In the genomic region with DNA sequence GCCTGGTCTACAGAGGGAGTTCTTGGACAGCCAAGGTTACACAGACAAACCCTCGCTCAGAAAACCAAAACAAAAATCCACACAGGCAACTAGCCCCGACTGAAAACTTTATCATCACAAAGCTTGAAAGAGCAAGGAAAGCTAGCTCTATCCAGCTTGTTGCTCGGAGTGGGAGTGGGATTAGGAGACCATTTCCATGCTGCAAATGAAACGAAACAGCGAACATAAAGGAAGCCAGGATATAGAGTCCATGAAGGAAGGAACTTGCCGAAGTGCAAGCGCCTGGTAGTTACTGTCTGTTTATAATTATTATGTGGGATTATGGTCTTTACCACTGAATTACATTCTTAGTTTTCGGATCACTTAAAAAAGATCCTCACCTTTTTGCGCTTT, we compare ENCODE assay signal across 8 mouse cellular contexts. TPM values are rescaled to one million over a fixed set of nuclear protein-coding genes. Genes with fewer than 3 reads are reported as not detected.
DNase-seq lines count a peak whose midpoint lies in the region; ATAC-seq and TF ChIP-seq lines count a peak whose summit lies in the region.

No protein-coding gene starts in this region.

- DNase-seq in cerebellum, adult 2 months, result peak in 1 of 2 experiments; percentile 28
- no peak for DNase-seq in cerebellum, adult 9-10 months
- DNase-seq in 3T3-L1 (ENCODE audit: low read depth, low spot score), result peak; percentile 37
- no peak for DNase-seq in forebrain, embryonic 11.5 days (ENCODE audit: low spot score)
- DNase-seq in urinary bladder, adult 18-20 months (ENCODE audit: low spot score in 2 of 2), result no peak
- DNase-seq in right cerebral cortex, adult 18-20 months, result no peak

- H3K27me3 ChIP-seq in cerebellum, adult 2 months (ENCODE audit: control insufficient read depth, insufficient read depth, low read length), result no peaks in the 10 kb centered on the region
- H3K27me3 ChIP-seq in forebrain, embryonic 11.5 days (ENCODE audit: control insufficient read depth, insufficient read depth, low read length), result no peaks in the 10 kb centered on the region
- no peaks in the 10 kb centered on the region for H3K27me3 ChIP-seq in liver, embryonic 12.5 days (replicated peaks)
- H3K27me3 ChIP-seq in stomach, embryonic 14.5 days (ENCODE audit: control insufficient read depth, insufficient read depth, low read length), result no peaks in the 10 kb centered on the region

- under 1% methylated on average over 9 of the region's 9 CpGs for WGBS in cerebellum, adult 2 months
- WGBS in forebrain, embryonic 11.5 days, result under 1% methylated on average over 9 of the region's 9 CpGs
- 1% methylated on average over 9 of the region's 9 CpGs for WGBS in liver, embryonic 12.5 days (ENCODE audit: insufficient replicate concordance)
- under 1% methylated on average over 9 of the region's 9 CpGs for WGBS in stomach, embryonic 14.5 days

- TF ChIP-seq CTCF in cerebellum, adult 2 months (IDR thresholded peaks at IDR 0.05; ENCODE audit: borderline replicate concordance, insufficient read depth, low read depth, low read length), result no peak

- no peaks in the 10 kb centered on the region for H3K36me3 ChIP-seq in forebrain, embryonic 11.5 days (ENCODE audit: control insufficient read depth, insufficient read depth, low read length)
- peaks cover 12% of the 10 kb centered on the region for H3K36me3 ChIP-seq in liver, embryonic 12.5 days
- peaks cover 15% of the 10 kb centered on the region for H3K36me3 ChIP-seq in stomach, embryonic 14.5 days (ENCODE audit: control insufficient read depth, insufficient read depth, low read length)

- TF ChIP-seq POLR2A in cerebellum, adult 2 months (IDR thresholded peaks at IDR 0.05; ENCODE audit: borderline replicate concordance, insufficient read depth, low read length), result no peak

- peak; percentile 35; the same call in 1 of the 2 replicates for ATAC-seq in forebrain, embryonic 11.5 days (replicated peaks; ENCODE audit: low FRiP score)
- ATAC-seq in liver, embryonic 12.5 days, result peak; percentile 5; the same call in 1 of the 2 replicates
- ATAC-seq in stomach, embryonic 14.5 days (ENCODE audit: insufficient number of reproducible peaks, insufficient read depth, low FRiP score, low read depth), result no peak

- peak overlapping the region; percentile 77 for H3K4me2 ChIP-seq in forebrain, embryonic 11.5 days (ENCODE audit: low read depth, low read length, severe bottlenecking)
- H3K4me2 ChIP-seq in liver, embryonic 12.5 days, result peak overlapping the region; percentile 91
- peak overlapping the region; percentile 68 for H3K4me2 ChIP-seq in stomach, embryonic 14.5 days (replicated peaks; ENCODE audit: low read depth, low read length)

- H3K9me3 ChIP-seq in forebrain, embryonic 11.5 days (ENCODE audit: control insufficient read depth, low read length), result no peaks in the 10 kb centered on the region
- H3K9me3 ChIP-seq in liver, embryonic 12.5 days (replicated peaks), result peaks cover 6% of the 10 kb centered on the region; the same call in 1 of the 2 replicates
- H3K9me3 ChIP-seq in stomach, embryonic 14.5 days (ENCODE audit: control insufficient read depth, low read depth, low read length), result no peaks in the 10 kb centered on the region

- no peaks in the 10 kb centered on the region for H3K4me1 ChIP-seq in cerebellum, adult 2 months (ENCODE audit: control insufficient read depth, insufficient read depth, low read length)
- 0 out of 2 replicates have a peak, but pooled peaks cover 2% of the 10 kb centered on the region for H3K4me1 ChIP-seq in forebrain, embryonic 11.5 days (replicated peaks; ENCODE audit: control insufficient read depth, insufficient read depth, low read length)
- H3K4me1 ChIP-seq in liver, embryonic 12.5 days, result peaks cover 29% of the 10 kb centered on the region
- peaks cover 10% of the 10 kb centered on the region; the same call in 1 of the 2 replicates for H3K4me1 ChIP-seq in stomach, embryonic 14.5 days (ENCODE audit: control insufficient read depth, insufficient read depth, low read length)

- peak overlapping the region; percentile 90 for H3K9ac ChIP-seq in forebrain, embryonic 11.5 days (ENCODE audit: low read length)
- H3K9ac ChIP-seq in liver, embryonic 12.5 days, result peak overlapping the region; percentile 95
- H3K9ac ChIP-seq in stomach, embryonic 14.5 days (replicated peaks; ENCODE audit: low read depth, low read length), result peak overlapping the region; percentile 43

- peak overlapping the region; percentile 89 for H3K4me3 ChIP-seq in cerebellum, adult 2 months (replicated peaks; ENCODE audit: insufficient read depth, low read depth, low read length)
- peak overlapping the region; percentile 89 for H3K4me3 ChIP-seq in forebrain, embryonic 11.5 days (ENCODE audit: low read depth, low read length)
- H3K4me3 ChIP-seq in liver, embryonic 12.5 days, result peak overlapping the region; percentile 98
- H3K4me3 ChIP-seq in stomach, embryonic 14.5 days (ENCODE audit: low read depth, low read length), result peak overlapping the region; percentile 88

- no peak overlapping the region for H3K27ac ChIP-seq in cerebellum, adult 2 months (ENCODE audit: insufficient read depth, low read length)
- H3K27ac ChIP-seq in forebrain, embryonic 11.5 days (ENCODE audit: low read depth, low read length), result 0 out of 2 replicates have a peak overlapping the region, but pooled peaks have one; percentile 1
- peak overlapping the region; percentile 82 for H3K27ac ChIP-seq in liver, embryonic 12.5 days
- peak overlapping the region; percentile 86 for H3K27ac ChIP-seq in stomach, embryonic 14.5 days (ENCODE audit: low read length)

RNA-seq across cellular contexts. Expression of a gene that starts 0.5 kb away (rescaled TPM):
- 26.5 and 27.3 TPM in 2 replicates for polyA plus RNA-seq in cerebellum, adult 2 months (2012; rRNA removed)
- 50.6 and 51.3 TPM in 2 replicates for polyA plus RNA-seq in forebrain, embryonic 11.5 days (2014; fragmentation: Nextera tagmentation; extraction: Ambion mirVana)
- polyA plus RNA-seq in liver, embryonic 12.5 days (2016; fragmentation: Nextera tagmentation; extraction: Ambion mirVana), result 34.9 and 36.8 TPM in 2 replicates
- 50.7 and 56.7 TPM in 2 replicates for polyA plus RNA-seq in stomach, embryonic 14.5 days (2014; fragmentation: Nextera tagmentation; extraction: Ambion mirVana)

RNA-seq across cellular contexts. Expression of a gene that starts 28.6 kb away (rescaled TPM):
- polyA plus RNA-seq in cerebellum, adult 2 months (2012; rRNA removed), result 0.10 and 0.17 TPM in 2 replicates
- polyA plus RNA-seq in forebrain, embryonic 11.5 days (2014; fragmentation: Nextera tagmentation; extraction: Ambion mirVana), result 0.52 and 0.92 TPM in 2 replicates
- 0.06 TPM in 1 of 2 replicates, not detected in the other for polyA plus RNA-seq in liver, embryonic 12.5 days (2016; fragmentation: Nextera tagmentation; extraction: Ambion mirVana)
- 0.78 and 1.0 TPM in 2 replicates for polyA plus RNA-seq in stomach, embryonic 14.5 days (2014; fragmentation: Nextera tagmentation; extraction: Ambion mirVana)

RNA-seq across cellular contexts. Expression of a gene that starts 52.3 kb away (rescaled TPM):
- polyA plus RNA-seq in cerebellum, adult 2 months (2012; rRNA removed), result 19.8 and 20.1 TPM in 2 replicates
- polyA plus RNA-seq in forebrain, embryonic 11.5 days (2014; fragmentation: Nextera tagmentation; extraction: Ambion mirVana), result 13.1 and 15.6 TPM in 2 replicates
- polyA plus RNA-seq in liver, embryonic 12.5 days (2016; fragmentation: Nextera tagmentation; extraction: Ambion mirVana), result 9.8 and 10.9 TPM in 2 replicates
- 10.5 and 10.8 TPM in 2 replicates for polyA plus RNA-seq in stomach, embryonic 14.5 days (2014; fragmentation: Nextera tagmentation; extraction: Ambion mirVana)

Comparison
In these comparisons a context has a peak if more than half of its experiments do, and no peak if none do; other contexts are left out.
1. H3K9ac ChIP-seq: peak in every context shown above with its lines; median percentile 95 in liver, embryonic 12.5 days; 90 in forebrain, embryonic 11.5 days; 43 in stomach, embryonic 14.5 days.